Mouse (Mus musculus) lung, adult 18-20 months (tissue): Measurements from ENCODE around the gene Zfp423.
A peak's percentile ranks its signal among the peaks of the same experiment; 100 is the strongest.

Source experiments
- DNase-seq, 2 experiments: peaks; one replicate each; pipeline ENCODE4 v3.0.0; 2022; ENCODE audit warnings: mixed read lengths in 2 of 2

Zfp423 gene

GRCm38 (mm10) chr8:87944225-87944934 is 15.0 kb downstream of the Zfp423 start:
- DNase-seq: no peak

GRCm38 (mm10) chr8:87943651-87944091 is 15.7 kb downstream of the Zfp423 start:
- no peak for DNase-seq

GRCm38 (mm10) chr8:87940646-87941045 is 18.7 kb downstream of the Zfp423 start:
- DNase-seq: peak in 1 of 2 experiments; percentile 14

- DNase-seq: no peak
Measured at GRCm38 (mm10) chr8:87939308-87939936, 20.0 kb downstream of the Zfp423 start.

- DNase-seq: peak; percentile 45 to 54
Measured at GRCm38 (mm10) chr8:87938351-87939232, 20.8 kb downstream of the Zfp423 start.

DNA sequence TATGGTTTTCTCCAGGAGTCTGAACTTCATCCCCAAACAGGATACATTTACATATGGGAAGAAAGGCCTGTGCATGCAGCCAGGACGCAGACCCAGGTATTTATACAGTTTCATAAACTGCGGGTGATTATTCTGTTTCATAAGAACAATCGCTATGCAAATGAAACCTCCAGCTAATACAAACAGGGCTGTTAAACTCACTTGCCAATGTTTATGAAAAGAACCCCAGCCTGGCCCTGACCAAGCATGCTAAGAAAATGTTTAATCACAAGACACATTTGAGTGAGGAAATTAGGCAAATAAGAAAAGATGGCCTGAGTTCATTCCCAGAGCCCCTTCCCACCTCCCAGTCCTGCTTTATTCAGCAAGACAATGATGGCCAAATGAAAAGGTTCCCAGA is 22.2 kb downstream of the Zfp423 start:
- no peak for DNase-seq

DNA sequence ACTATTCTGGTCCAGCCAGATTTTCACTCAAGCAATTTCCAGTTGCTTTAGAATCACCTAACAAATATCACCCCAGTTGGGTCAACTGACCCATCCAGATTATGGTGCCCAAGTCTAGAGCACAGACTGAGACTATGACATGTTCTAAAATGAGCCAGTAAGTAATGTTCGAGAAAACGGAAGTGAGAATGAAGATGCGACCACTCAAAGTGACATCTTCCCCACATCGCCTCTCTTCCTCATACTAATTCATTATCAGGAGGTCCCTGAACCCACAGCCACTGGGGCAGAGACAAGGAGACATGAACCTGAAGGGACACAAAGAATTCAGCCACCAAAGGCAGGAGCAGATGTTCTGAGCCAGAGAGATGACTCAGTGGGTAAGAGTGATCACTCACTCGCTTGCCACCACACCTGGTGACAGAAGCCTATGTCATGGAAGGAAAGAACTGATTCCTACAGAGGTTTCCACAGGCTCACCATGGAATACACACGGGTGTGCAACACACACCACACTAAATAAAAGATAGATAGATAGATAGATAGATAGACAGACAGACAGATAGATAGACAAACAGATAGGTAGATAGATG is 24.2 kb downstream of the Zfp423 start:
- no peak for DNase-seq

DNA sequence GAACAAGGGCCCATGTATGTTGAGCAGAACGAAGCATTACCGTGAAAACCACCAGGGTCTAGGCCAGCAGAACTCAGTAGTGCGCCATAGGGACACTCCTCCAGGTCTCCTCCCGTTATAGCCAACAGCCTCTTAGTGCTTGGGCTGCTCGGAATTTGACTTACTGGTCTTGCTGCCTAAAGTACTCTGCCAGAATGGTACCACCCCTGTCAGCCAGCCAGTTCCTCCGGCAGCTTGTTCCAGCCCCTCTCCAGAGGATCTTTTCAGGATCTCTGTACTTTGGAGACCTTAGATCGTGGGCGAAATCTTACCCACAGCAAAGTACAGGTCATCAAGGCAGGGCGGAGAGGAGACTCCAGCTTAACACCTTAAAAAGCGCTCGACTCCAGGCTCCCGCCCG is 25.2 kb downstream of the Zfp423 start:
- DNase-seq: no peak

GRCm38 (mm10) chr8:87933752-87934151 is 25.6 kb downstream of the Zfp423 start:
- DNase-seq: no peak

- peak; percentile 12 to 45 for DNase-seq
Measured at GRCm38 (mm10) chr8:87928857-87929256, 30.5 kb downstream of the Zfp423 start.

DNA sequence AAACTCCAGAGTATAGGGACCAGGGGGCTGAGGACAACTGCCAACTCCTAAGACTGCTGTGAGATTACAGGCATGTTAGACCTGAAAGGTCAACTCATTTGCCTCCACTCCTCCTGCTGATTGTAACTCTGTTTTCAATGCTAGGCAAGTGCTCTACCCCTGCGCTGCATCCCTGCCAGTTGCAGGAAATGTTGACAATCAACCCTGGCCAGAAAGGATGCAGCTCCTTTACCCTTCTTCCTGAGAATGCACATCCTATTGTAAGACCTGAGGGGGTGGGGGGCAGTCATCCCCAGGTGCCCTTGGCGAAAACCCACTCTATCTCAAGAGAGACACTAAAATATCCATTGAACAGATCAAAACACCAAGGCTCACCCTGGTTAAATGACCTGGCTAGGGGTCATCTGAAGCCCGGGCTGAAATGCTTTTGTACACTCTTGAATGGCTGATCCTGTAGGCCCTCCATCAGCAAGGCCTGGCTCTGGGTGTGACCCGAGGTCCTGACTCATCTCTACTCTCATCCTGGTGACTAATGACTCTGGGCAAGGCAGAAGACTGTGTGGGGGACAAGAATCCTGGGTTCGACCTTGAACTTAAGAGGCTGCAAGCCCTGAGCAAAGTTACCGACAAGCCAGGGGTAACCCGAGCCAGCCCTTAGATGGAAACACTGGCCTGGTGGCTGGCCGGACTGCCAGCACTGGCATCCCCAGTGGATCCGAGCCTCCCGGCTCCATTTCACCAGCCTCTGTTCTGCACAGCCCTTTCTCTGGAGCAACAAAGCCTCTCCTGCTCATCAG is 32.2 kb downstream of the Zfp423 start:
- no peak for DNase-seq

DNA sequence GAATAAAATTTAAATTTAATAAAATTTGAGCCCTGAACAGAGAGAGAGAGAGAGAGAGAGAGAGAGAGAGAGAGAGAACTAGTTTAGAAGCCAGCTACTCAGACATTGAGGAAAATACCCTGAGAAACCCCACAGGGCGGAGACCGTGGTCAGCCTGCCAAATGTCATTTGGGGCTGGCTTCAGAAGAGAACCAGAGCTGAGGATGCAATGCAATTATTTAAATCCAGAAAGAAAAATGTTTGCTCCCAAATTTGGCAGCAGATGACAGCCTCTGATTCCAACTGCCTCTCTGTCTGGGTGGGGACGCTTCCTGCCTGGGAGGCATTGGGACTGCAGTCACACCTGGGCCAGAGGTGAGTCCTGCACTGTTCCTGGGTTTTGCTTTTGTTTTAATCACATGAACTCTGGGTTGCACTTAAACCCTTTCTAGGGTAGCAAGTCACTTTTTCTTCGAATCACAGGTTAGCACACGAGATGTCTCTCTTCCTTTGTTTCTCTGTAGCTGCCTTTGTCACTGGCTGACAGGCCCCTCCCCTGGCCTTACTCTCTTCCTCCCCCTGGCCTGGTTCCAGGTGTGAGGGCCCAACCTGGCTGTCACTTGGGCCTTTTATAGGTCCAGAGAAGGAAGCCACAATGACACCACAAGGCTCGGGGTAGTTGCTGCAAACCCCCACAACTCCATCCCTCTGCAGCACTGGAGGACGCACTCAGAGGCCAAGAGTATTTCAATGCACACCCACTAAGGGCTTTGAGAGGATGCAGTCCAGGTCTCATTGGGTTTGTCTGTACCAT is 33.1 kb downstream of the Zfp423 start:
- DNase-seq: no peak

GRCm38 (mm10) chr8:87922936-87923335 is 36.5 kb downstream of the Zfp423 start:
- DNase-seq: no peak

- no peak for DNase-seq
Measured at GRCm38 (mm10) chr8:87922446-87922845, 36.9 kb downstream of the Zfp423 start.

DNA sequence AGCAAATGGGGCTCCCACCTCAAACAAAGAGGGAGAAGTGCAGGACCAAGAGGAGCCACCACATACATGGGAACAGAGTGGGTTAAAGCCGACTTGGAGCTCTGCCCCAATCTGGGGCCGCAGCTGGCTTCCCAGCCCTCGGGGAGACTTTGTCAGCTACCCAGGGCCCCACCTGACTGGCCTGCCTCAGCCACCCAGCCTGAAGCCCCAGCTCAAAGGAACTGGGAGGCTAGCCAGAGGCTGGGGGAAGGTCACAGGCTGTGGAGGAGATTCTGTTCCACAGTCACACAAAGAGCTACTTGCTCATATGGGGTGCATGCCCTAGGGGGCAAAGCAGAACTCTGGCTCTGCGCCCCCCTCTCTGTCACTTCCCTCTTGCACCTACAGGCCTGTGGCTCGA is 41.4 kb downstream of the Zfp423 start:
- DNase-seq: no peak

- peak; percentile 22 to 46 for DNase-seq
Measured at GRCm38 (mm10) chr8:87915763-87916162, 43.6 kb downstream of the Zfp423 start.

DNA sequence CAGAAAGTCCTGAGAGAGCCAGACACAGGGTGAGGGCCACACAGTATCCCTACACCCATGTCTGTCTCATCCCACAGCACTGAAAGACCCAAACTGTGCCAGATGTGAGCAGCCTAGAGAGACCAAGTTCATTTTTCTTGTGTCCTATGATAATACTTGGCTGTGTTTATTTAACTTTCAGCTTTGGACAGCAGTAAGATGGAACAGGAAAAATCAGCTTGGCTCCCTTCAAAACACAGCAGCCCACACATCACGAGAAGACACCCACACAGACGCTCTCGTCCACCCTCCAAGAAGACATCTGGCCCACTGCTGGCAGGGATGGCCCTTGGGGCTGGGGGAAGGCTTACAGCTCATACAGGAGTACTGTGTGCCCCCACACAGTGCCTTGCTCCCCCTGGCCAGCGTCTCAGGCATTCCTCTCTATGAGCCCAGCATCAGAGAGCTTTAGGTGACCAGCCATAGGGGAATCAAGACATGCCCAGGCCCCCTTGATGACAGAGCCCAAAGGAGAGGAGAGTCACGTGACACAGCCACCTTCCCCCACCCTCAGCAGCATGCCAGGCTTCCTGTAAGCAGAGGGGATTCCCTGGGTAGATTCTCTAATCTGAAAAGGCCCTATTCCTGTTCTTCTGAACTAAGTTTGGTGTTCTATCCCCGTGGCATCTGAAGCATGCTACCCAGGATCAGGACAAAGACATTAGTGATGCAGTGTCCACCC is 45.0 kb downstream of the Zfp423 start:
- DNase-seq: no peak

GRCm38 (mm10) chr8:87908940-87909339 is 50.5 kb downstream of the Zfp423 start:
- no peak for DNase-seq

- no peak for DNase-seq
Measured at GRCm38 (mm10) chr8:87905404-87905803, 54.0 kb downstream of the Zfp423 start.

DNA sequence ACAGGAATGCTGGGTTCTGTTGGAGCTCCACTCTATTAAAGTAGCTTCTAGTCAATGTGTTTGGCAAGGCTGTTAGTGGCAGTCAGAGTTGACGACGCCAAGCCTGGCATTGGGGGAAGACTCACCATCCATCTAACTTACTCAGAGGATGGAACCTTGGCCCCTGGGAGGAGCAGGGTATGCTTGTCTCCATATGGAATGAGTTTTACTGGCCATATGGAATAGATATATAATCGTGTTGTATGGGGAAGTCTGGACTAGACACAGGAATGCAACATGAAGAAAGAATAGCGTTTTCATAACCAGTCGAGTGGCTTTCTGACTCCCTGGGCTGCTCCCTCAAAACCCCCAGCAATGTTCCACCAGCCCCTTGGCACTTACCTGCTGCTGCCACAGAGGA is 55.3 kb downstream of the Zfp423 start:
- no peak for DNase-seq
